Mouse (Mus musculus) central nervous system, embryonic 11.5 days (tissue): ENCODE data around the gene Odf3l1. TPM values are rescaled to one million over a fixed set of nuclear protein-coding genes. Genes with fewer than 3 reads are reported as not detected.

Experiments used
- polyA plus RNA-seq: library from polyadenylated mRNA; depleted of rRNA; stranded (reverse); fragments of >200 nt; gene quantifications from 2 replicates; pipeline ENCODE4 v1.2.3, GENCODE M21; 2012; rRNA removed

The Odf3l1 gene
- polyA plus RNA-seq, result 0.29 TPM in 1 of 2 replicates, not detected in the other

GRCm38 (mm10) chr9:56864216-56864729, at the start of gene Odf3l1:
Odf3l1 (minus strand) TSS chr9:56864679.

DNA sequence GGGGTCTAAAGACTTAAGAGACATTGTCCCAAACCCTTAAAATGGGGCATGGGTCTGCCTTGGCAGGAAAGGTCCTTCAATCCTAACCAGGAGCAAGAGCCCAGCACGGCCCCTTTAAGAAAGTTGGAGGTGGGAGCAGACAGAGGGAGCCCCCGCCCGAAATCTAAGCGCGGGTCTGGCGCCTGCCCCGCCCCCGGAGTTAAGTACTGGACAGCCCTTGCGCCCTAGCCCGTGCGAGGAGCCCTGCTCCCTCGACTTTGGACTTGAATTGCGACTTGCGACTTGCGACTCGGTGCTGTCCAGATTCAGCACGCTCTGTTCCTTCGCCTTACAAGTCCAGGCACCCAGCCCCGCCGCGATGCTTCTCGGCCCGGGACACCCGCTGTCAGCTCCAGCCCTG, 353 bp upstream of the Odf3l1 start, which contains the start of gene Cspg4:
Cspg4 (plus strand) TSS at position 202 of the 400 bp plus-strand sequence.

Other genes with a start within 250 kb of the Odf3l1 start
- gene Lingo1, start 68.2 kb downstream of the Odf3l1 start, polyA plus RNA-seq, result 9.9 and 20.5 TPM in 2 replicates
- gene Cspg4, start 354 bp upstream of the Odf3l1 start, polyA plus RNA-seq, result 2.0 and 5.6 TPM in 2 replicates
- 6.7 and 8.9 TPM in 2 replicates for gene Snx33, start 63.7 kb upstream of the Odf3l1 start, polyA plus RNA-seq
- gene Imp3, start 72.8 kb upstream of the Odf3l1 start, polyA plus RNA-seq, result 103 and 126 TPM in 2 replicates
- 16.5 and 19.8 TPM in 2 replicates for gene Snupn, start 86.2 kb upstream of the Odf3l1 start, polyA plus RNA-seq
- 26.1 and 37.2 TPM in 2 replicates for gene Ptpn9, start 130.2 kb upstream of the Odf3l1 start, polyA plus RNA-seq
- gene Sin3a, start 207.4 kb upstream of the Odf3l1 start, polyA plus RNA-seq, result 55.8 and 88.4 TPM in 2 replicates